Mouse (Mus musculus): ENCODE measurements around the gene Ninj2. TPM values are rescaled to one million over a fixed set of nuclear protein-coding genes. Genes with fewer than 3 reads are reported as not detected.

Gene Ninj2
- polyA plus RNA-seq, 1 experiment from 2014 or later = 0.18 TPM

DNA sequence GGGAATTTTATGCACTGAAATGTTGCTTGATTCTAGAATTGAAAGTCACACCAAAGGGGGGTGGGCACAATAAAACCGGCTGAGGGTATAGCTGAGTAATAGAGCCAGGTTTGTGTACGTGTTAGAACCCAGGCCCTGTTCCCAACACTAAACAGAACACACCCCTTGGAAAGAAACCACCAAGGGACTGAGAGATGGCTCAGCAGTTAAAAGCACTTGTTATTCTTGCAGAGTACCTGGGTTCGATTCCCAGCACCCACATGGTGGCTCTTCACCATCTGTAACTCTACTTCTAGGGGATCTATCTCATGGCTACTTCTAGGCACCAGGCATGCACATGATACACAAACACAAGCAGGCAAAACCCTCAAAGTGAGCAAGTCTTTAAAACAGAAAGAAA, 20.7 kb downstream of the Ninj2 start:
- no peak for ATAC-seq (ENCODE audit: low read depth)
- no peak overlapping the region for H3K9ac ChIP-seq (ENCODE audit: low read depth, low read length)
- no peak overlapping the region for H3K4me3 ChIP-seq (ENCODE audit: low read depth, low read length)
- no peak overlapping the region for H3K4me2 ChIP-seq (ENCODE audit: low read depth, low read length)
- no peak overlapping the region for H3K27ac ChIP-seq (ENCODE audit: low read length)
- H3K36me3 ChIP-seq (ENCODE audit: control insufficient read depth, insufficient read depth) = no peaks in the 10 kb centered on the region
- H3K9me3 ChIP-seq (replicated peaks; ENCODE audit: control insufficient read depth, low read length) = no peaks in the 10 kb centered on the region
- peaks cover 5% of the 10 kb centered on the region for H3K4me1 ChIP-seq (ENCODE audit: control insufficient read depth, low read depth, low read length)
- 68% methylated on average over 3 of the region's 3 CpGs for WGBS (ENCODE audit: insufficient replicate concordance)
- no peaks in the 10 kb centered on the region for H3K27me3 ChIP-seq (ENCODE audit: control insufficient read depth, insufficient read depth, low read depth, low read length)

GRCm38 (mm10) chr6:120114271-120114670, 21.1 kb downstream of the Ninj2 start:
- WGBS (ENCODE audit: insufficient replicate concordance) = 45% methylated on average over 1 of the region's 1 CpGs
- H3K4me1 ChIP-seq (ENCODE audit: control insufficient read depth, low read depth, low read length) = peaks cover 5% of the 10 kb centered on the region
- no peak for ATAC-seq (ENCODE audit: low read depth)
- H3K9me3 ChIP-seq (replicated peaks; ENCODE audit: control insufficient read depth, low read length) = no peaks in the 10 kb centered on the region
- no peaks in the 10 kb centered on the region for H3K36me3 ChIP-seq (ENCODE audit: control insufficient read depth, insufficient read depth)
- H3K4me2 ChIP-seq (ENCODE audit: low read depth, low read length) = no peak overlapping the region
- no peak overlapping the region for H3K27ac ChIP-seq (ENCODE audit: low read length)
- no peaks in the 10 kb centered on the region for H3K27me3 ChIP-seq (ENCODE audit: control insufficient read depth, insufficient read depth, low read depth, low read length)
- no peak overlapping the region for H3K9ac ChIP-seq (ENCODE audit: low read depth, low read length)
- H3K4me3 ChIP-seq (ENCODE audit: low read depth, low read length) = no peak overlapping the region

- no peak overlapping the region for H3K4me3 ChIP-seq (ENCODE audit: low read depth, low read length)
- H3K27ac ChIP-seq (ENCODE audit: low read length) = no peak overlapping the region
- no peaks in the 10 kb centered on the region for H3K27me3 ChIP-seq (ENCODE audit: control insufficient read depth, insufficient read depth, low read depth, low read length)
- peaks cover 5% of the 10 kb centered on the region for H3K4me1 ChIP-seq (ENCODE audit: control insufficient read depth, low read depth, low read length)
- WGBS (ENCODE audit: insufficient replicate concordance) = 53% methylated on average over 7 of the region's 7 CpGs
- H3K4me2 ChIP-seq (ENCODE audit: low read depth, low read length) = no peak overlapping the region
- no peaks in the 10 kb centered on the region for H3K36me3 ChIP-seq (ENCODE audit: control insufficient read depth, insufficient read depth)
- H3K9me3 ChIP-seq (replicated peaks; ENCODE audit: control insufficient read depth, low read length) = no peaks in the 10 kb centered on the region
- no peak for ATAC-seq (ENCODE audit: low read depth)
- no peak overlapping the region for H3K9ac ChIP-seq (ENCODE audit: low read depth, low read length)
These were observed 21.5 kb downstream of the Ninj2 start for GRCm38 (mm10) chr6:120114698-120115097.

- Histone ChIP-seq H3K4me2 (ENCODE audit: low read depth, low read length) (no peak overlapping the region), H3K9me3 (replicated peaks; ENCODE audit: control insufficient read depth, low read length) (no peaks in the 10 kb centered on the region), H3K4me3 (ENCODE audit: low read depth, low read length) (no peak overlapping the region), H3K9ac (ENCODE audit: low read depth, low read length) (no peak overlapping the region), H3K27me3 (ENCODE audit: control insufficient read depth, insufficient read depth, low read depth, low read length) (no peaks in the 10 kb centered on the region), H3K27ac (ENCODE audit: low read length) (no peak overlapping the region), H3K4me1 (ENCODE audit: control insufficient read depth, low read depth, low read length) (peaks cover 5% of the 10 kb centered on the region), H3K36me3 (ENCODE audit: control insufficient read depth, insufficient read depth) (no peaks in the 10 kb centered on the region)
- ATAC-seq (ENCODE audit: low read depth) = no peak
- WGBS (ENCODE audit: insufficient replicate concordance) = 67% methylated on average over 3 of the region's 3 CpGs
These were observed 22.3 kb downstream of the Ninj2 start for GRCm38 (mm10) chr6:120115443-120115842.

DNA sequence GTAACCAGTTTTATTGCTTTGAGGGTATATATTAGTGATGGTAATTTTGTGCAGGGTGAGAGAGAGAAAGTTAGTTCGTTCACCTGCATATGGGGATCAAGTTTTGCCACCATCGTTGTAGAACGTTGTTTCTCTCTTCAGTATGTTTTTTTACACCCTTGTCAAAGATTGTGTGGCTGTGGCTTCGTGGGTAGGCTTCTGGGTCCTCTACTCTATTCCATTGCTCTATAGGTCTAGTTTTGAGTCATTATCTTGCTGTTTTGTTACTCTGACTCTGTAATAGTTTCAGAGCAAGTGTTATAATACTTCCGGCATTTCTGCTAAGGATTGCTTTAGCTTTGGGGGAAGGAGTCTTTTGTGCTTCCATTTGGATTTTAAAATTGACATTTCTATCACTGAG, 26.7 kb downstream of the Ninj2 start:
- Histone ChIP-seq H3K9ac (ENCODE audit: low read depth, low read length) (no peak overlapping the region), H3K4me2 (ENCODE audit: low read depth, low read length) (no peak overlapping the region), H3K27ac (ENCODE audit: low read length) (no peak overlapping the region), H3K4me1 (ENCODE audit: control insufficient read depth, low read depth, low read length) (no peaks in the 10 kb centered on the region), H3K27me3 (ENCODE audit: control insufficient read depth, insufficient read depth, low read depth, low read length) (no peaks in the 10 kb centered on the region), H3K4me3 (ENCODE audit: low read depth, low read length) (no peak overlapping the region), H3K9me3 (replicated peaks; ENCODE audit: control insufficient read depth, low read length) (no peaks in the 10 kb centered on the region), H3K36me3 (ENCODE audit: control insufficient read depth, insufficient read depth) (no peaks in the 10 kb centered on the region)
- no peak for ATAC-seq (ENCODE audit: low read depth)
- 61% methylated on average over 5 of the region's 5 CpGs for WGBS (ENCODE audit: insufficient replicate concordance)

- WGBS (ENCODE audit: insufficient replicate concordance) = 27% methylated on average over 7 of the region's 7 CpGs
- Histone ChIP-seq H3K27me3 (ENCODE audit: control insufficient read depth, insufficient read depth, low read depth, low read length) (no peaks in the 10 kb centered on the region), H3K4me2 (ENCODE audit: low read depth, low read length) (no peak overlapping the region), H3K9me3 (replicated peaks; ENCODE audit: control insufficient read depth, low read length) (no peaks in the 10 kb centered on the region), H3K4me1 (ENCODE audit: control insufficient read depth, low read depth, low read length) (no peaks in the 10 kb centered on the region), H3K9ac (ENCODE audit: low read depth, low read length) (no peak overlapping the region), H3K27ac (ENCODE audit: low read length) (no peak overlapping the region), H3K36me3 (ENCODE audit: control insufficient read depth, insufficient read depth) (no peaks in the 10 kb centered on the region), H3K4me3 (ENCODE audit: low read depth, low read length) (no peak overlapping the region)
- ATAC-seq (ENCODE audit: low read depth) = no peak
These were observed 31.5 kb downstream of the Ninj2 start for GRCm38 (mm10) chr6:120124688-120125087.

- Histone ChIP-seq H3K9me3 (replicated peaks; ENCODE audit: control insufficient read depth, low read length) (no peaks in the 10 kb centered on the region), H3K9ac (ENCODE audit: low read depth, low read length) (no peak overlapping the region), H3K36me3 (ENCODE audit: control insufficient read depth, insufficient read depth) (no peaks in the 10 kb centered on the region), H3K4me2 (ENCODE audit: low read depth, low read length) (no peak overlapping the region), H3K4me3 (ENCODE audit: low read depth, low read length) (no peak overlapping the region), H3K4me1 (ENCODE audit: control insufficient read depth, low read depth, low read length) (no peaks in the 10 kb centered on the region), H3K27ac (ENCODE audit: low read length) (no peak overlapping the region), H3K27me3 (ENCODE audit: control insufficient read depth, insufficient read depth, low read depth, low read length) (no peaks in the 10 kb centered on the region)
- no peak for ATAC-seq (ENCODE audit: low read depth)
- 70% methylated on average over 8 of the region's 8 CpGs for WGBS (ENCODE audit: insufficient replicate concordance)
These were observed 33.3 kb downstream of the Ninj2 start for GRCm38 (mm10) chr6:120126456-120126855.

- no peaks in the 10 kb centered on the region for H3K27me3 ChIP-seq (ENCODE audit: control insufficient read depth, insufficient read depth, low read depth, low read length)
- H3K4me1 ChIP-seq (ENCODE audit: control insufficient read depth, low read depth, low read length) = no peaks in the 10 kb centered on the region
- H3K4me3 ChIP-seq (ENCODE audit: low read depth, low read length) = no peak overlapping the region
- H3K9me3 ChIP-seq (replicated peaks; ENCODE audit: control insufficient read depth, low read length) = no peaks in the 10 kb centered on the region
- no peak overlapping the region for H3K9ac ChIP-seq (ENCODE audit: low read depth, low read length)
- H3K36me3 ChIP-seq (ENCODE audit: control insufficient read depth, insufficient read depth) = no peaks in the 10 kb centered on the region
- H3K27ac ChIP-seq (ENCODE audit: low read length) = no peak overlapping the region
- no peak overlapping the region for H3K4me2 ChIP-seq (ENCODE audit: low read depth, low read length)
- ATAC-seq (ENCODE audit: low read depth) = no peak
- WGBS (ENCODE audit: insufficient replicate concordance) = 86% methylated on average over 7 of the region's 7 CpGs
These were observed 34.2 kb downstream of the Ninj2 start for GRCm38 (mm10) chr6:120127321-120127720.

DNA sequence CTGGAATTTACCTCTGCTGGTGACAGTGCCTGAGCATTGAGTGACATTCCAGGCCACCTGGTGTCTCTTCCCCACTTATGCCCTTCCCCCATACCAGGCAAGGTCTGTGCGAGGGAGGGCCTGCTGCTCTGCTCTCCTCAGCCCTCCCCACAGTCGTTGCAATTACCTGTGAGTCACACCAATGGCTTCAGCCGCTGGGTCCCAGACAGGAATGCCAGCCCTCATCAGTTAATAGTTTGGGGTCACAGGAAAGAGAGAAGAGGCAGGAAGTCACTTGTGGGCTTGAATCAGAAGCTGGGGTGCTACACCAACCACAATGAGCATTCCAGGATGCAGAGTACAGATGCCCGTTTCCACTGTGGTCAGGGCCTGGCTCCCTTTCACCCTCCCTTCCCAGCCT, 41.6 kb downstream of the Ninj2 start:
- Histone ChIP-seq H3K27me3 (ENCODE audit: control insufficient read depth, insufficient read depth, low read depth, low read length) (no peaks in the 10 kb centered on the region), H3K4me1 (ENCODE audit: control insufficient read depth, low read depth, low read length) (no peaks in the 10 kb centered on the region), H3K4me3 (ENCODE audit: low read depth, low read length) (no peak overlapping the region), H3K4me2 (ENCODE audit: low read depth, low read length) (no peak overlapping the region), H3K27ac (ENCODE audit: low read length) (no peak overlapping the region), H3K36me3 (ENCODE audit: control insufficient read depth, insufficient read depth) (no peaks in the 10 kb centered on the region), H3K9ac (ENCODE audit: low read depth, low read length) (no peak overlapping the region), H3K9me3 (replicated peaks; ENCODE audit: control insufficient read depth, low read length) (no peaks in the 10 kb centered on the region)
- ATAC-seq (ENCODE audit: low read depth) = no peak
- 45% methylated on average over 4 of the region's 4 CpGs for WGBS (ENCODE audit: insufficient replicate concordance)

DNA sequence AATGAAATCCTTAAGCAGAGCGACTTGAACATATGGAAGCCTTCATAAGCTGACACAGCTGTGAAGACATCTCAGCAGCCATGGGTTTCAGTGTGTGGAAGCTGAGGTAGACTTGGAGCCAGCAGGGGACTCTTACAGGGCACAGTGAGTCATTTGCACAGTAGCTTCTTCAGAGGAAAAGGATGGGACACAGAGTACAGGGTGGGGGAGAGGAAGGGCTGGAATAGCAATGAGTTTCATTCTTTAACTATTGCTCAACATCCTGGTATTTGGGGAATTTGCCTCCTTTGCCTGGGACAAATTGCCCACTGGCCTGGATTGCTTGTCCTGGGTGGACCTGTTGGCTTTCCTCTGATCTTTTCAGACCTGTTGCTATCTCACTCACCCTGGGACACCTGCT, 52.3 kb downstream of the Ninj2 start:
- Histone ChIP-seq H3K27me3 (ENCODE audit: control insufficient read depth, insufficient read depth, low read depth, low read length) (no peaks in the 10 kb centered on the region), H3K4me1 (ENCODE audit: control insufficient read depth, low read depth, low read length) (peaks cover 10% of the 10 kb centered on the region), H3K9ac (ENCODE audit: low read depth, low read length) (no peak overlapping the region), H3K4me2 (ENCODE audit: low read depth, low read length) (no peak overlapping the region), H3K9me3 (replicated peaks; ENCODE audit: control insufficient read depth, low read length) (no peaks in the 10 kb centered on the region), H3K36me3 (ENCODE audit: control insufficient read depth, insufficient read depth) (no peaks in the 10 kb centered on the region), H3K27ac (ENCODE audit: low read length) (no peak overlapping the region), H3K4me3 (ENCODE audit: low read depth, low read length) (no peak overlapping the region)
- 62% methylated on average over 1 of the region's 1 CpGs for WGBS (ENCODE audit: insufficient replicate concordance)
- no peak for ATAC-seq (ENCODE audit: low read depth)
